Mouse (Mus musculus) stomach, embryonic 14.5 days (tissue): ENCODE data around the gene Ebi3. TPM values are rescaled to one million over a fixed set of nuclear protein-coding genes. Genes with fewer than 3 reads are reported as not detected.
A peak's percentile ranks its signal among the peaks of the same experiment; 100 is the strongest.

Experiments
- ATAC-seq: fragments of 200-750 bp; cut with Nextera tagmentation; 2 replicates; pipeline ENCODE4 v1.8.0; 2017; ENCODE audit warnings: low read depth, moderate TSS enrichment; ENCODE audit not compliant: insufficient number of reproducible peaks, insufficient read depth, low FRiP score
- H3K27ac ChIP-seq: fragments of 300-500 bp; sonication (generic); 2 replicates; pipeline ENCODE4 v1.5.1; 2014; ENCODE audit warnings: mild to moderate bottlenecking, low read length, moderate library complexity, mixed read lengths
- H3K27me3 ChIP-seq: fragments of 300-500 bp; sonication (generic); 2 replicates; pipeline ENCODE4 v1.6.1; 2014; ENCODE audit warnings: low read length, control low read depth, mixed read lengths; ENCODE audit not compliant: control insufficient read depth, insufficient read depth
- H3K36me3 ChIP-seq: fragments of 300-500 bp; sonication (generic); 2 replicates; pipeline ENCODE4 v1.6.1; 2014; ENCODE audit warnings: mild to moderate bottlenecking, control low read depth, low read length, moderate library complexity, mixed read lengths; ENCODE audit not compliant: control insufficient read depth, insufficient read depth
- H3K4me1 ChIP-seq: fragments of 300-500 bp; sonication (generic); 2 replicates; pipeline ENCODE4 v1.6.1; 2014; ENCODE audit warnings: low read length, control low read depth, mixed read lengths; ENCODE audit not compliant: control insufficient read depth, insufficient read depth
- H3K4me2 ChIP-seq: fragments of 300-500 bp; sonication (generic); replicated peaks from 2 replicates; pipeline ENCODE4 v1.6.1; 2014; ENCODE audit warnings: low read depth, low read length, control low read depth
- H3K4me3 ChIP-seq: fragments of 300-500 bp; sonication (generic); 2 replicates; pipeline ENCODE4 v1.5.1; 2014; ENCODE audit warnings: low read depth, low read length, control low read depth
- H3K9ac ChIP-seq: fragments of 300-500 bp; sonication (generic); replicated peaks from 2 replicates; pipeline ENCODE4 v1.6.1; 2014; ENCODE audit warnings: low read depth, mild to moderate bottlenecking, control low read depth, low read length, moderate library complexity, mixed read lengths
- H3K9me3 ChIP-seq: fragments of 300-500 bp; sonication (generic); 2 replicates; pipeline ENCODE4 v1.6.1; 2016; ENCODE audit warnings: low read depth, low read length, control low read depth; ENCODE audit not compliant: control insufficient read depth
- WGBS: fragments of 180-500 bp; shearing (Covaris S2); extraction: QIAGEN DNeasy Blood & Tissue Kit; methylation state at CpG from one replicate; pipeline ENCODE4 v1.1.7; 2014; 5-methylcytosine and 5-hydroxymethylcytosine counted together
- polyA plus RNA-seq: library from polyadenylated mRNA; unstranded; fragments of >200 nt; fragmentation: Nextera tagmentation; extraction: Ambion mirVana; gene quantifications from 2 replicates; pipeline ENCODE4 v1.2.1, GENCODE M21; 2014

The Ebi3 gene
- 2.7 and 3.1 TPM in 2 replicates for polyA plus RNA-seq

GRCm38 (mm10) chr17:55952447-55953027 is at the start of gene Ebi3:
Gene Ebi3 (plus strand): TSS chr17:55952640.
- Histone ChIP-seq H3K4me1 (0 out of 2 replicates have a peak, but pooled peaks cover 2% of the 10 kb centered on the region), H3K9me3 (no peaks in the 10 kb centered on the region), H3K27me3 (no peaks in the 10 kb centered on the region; the same call in 1 of the 2 replicates), H3K27ac (no peak within 1 kb of the TSS), H3K9ac (no peak within 1 kb of the TSS), H3K36me3 (no peaks in the 10 kb centered on the region), H3K4me3 (no peak within 1 kb of the TSS), H3K4me2 (no peak within 1 kb of the TSS)
- ATAC-seq: no peak
- 73% methylated on average over 6 of the region's 6 CpGs for WGBS

- H3K27me3 ChIP-seq: no peaks in the 10 kb centered on the region
- no peaks in the 10 kb centered on the region for H3K4me1 ChIP-seq
- H3K27ac ChIP-seq: peak overlapping the region; percentile 69
- no peak overlapping the region for H3K9ac ChIP-seq
- no peak overlapping the region for H3K4me2 ChIP-seq
- no peak for ATAC-seq
- peaks cover 7% of the 10 kb centered on the region; the same call in 1 of the 2 replicates for H3K9me3 ChIP-seq
- H3K36me3 ChIP-seq: 0 out of 2 replicates have a peak, but pooled peaks cover 1% of the 10 kb centered on the region
- no peak overlapping the region for H3K4me3 ChIP-seq
- 60% methylated on average over 2 of the region's 2 CpGs for WGBS
Observed at GRCm38 (mm10) chr17:55903087-55903486, 49.4 kb upstream of the Ebi3 start.

- no peaks in the 10 kb centered on the region for H3K36me3 ChIP-seq
- peaks cover 3% of the 10 kb centered on the region; the same call in 1 of the 2 replicates for H3K9me3 ChIP-seq
- H3K4me2 ChIP-seq: no peak overlapping the region
- 84% methylated on average over 1 of the region's 1 CpGs for WGBS
- H3K4me1 ChIP-seq: no peaks in the 10 kb centered on the region
- no peak overlapping the region for H3K9ac ChIP-seq
- peak overlapping the region; percentile 69; the same call in 1 of the 2 replicates for H3K27ac ChIP-seq
- ATAC-seq: peak; percentile 63; the same call in 1 of the 2 replicates
- no peak overlapping the region for H3K4me3 ChIP-seq
- no peaks in the 10 kb centered on the region for H3K27me3 ChIP-seq
Observed at GRCm38 (mm10) chr17:55903687-55904086, 48.8 kb upstream of the Ebi3 start.

GRCm38 (mm10) chr17:55904131-55904530 is 48.3 kb upstream of the Ebi3 start:
- Histone ChIP-seq H3K27ac (peak overlapping the region; percentile 61; the same call in 1 of the 2 replicates), H3K27me3 (no peaks in the 10 kb centered on the region), H3K4me1 (no peaks in the 10 kb centered on the region), H3K4me2 (no peak overlapping the region), H3K9ac (no peak overlapping the region), H3K36me3 (no peaks in the 10 kb centered on the region), H3K9me3 (peaks cover 3% of the 10 kb centered on the region; the same call in 1 of the 2 replicates), H3K4me3 (no peak overlapping the region)
- 60% methylated on average over 6 of the region's 6 CpGs for WGBS
- peak; percentile 42; the same call in 1 of the 2 replicates for ATAC-seq

GRCm38 (mm10) chr17:55906669-55907068 is 45.8 kb upstream of the Ebi3 start:
- Histone ChIP-seq H3K9ac (no peak overlapping the region), H3K27ac (no peak overlapping the region), H3K4me3 (no peak overlapping the region), H3K9me3 (no peaks in the 10 kb centered on the region), H3K36me3 (no peaks in the 10 kb centered on the region), H3K27me3 (no peaks in the 10 kb centered on the region), H3K4me2 (no peak overlapping the region), H3K4me1 (no peaks in the 10 kb centered on the region)
- no peak for ATAC-seq

GRCm38 (mm10) chr17:55931553-55932502 is 20.6 kb upstream of the Ebi3 start:
- no peaks in the 10 kb centered on the region for H3K27me3 ChIP-seq
- no peaks in the 10 kb centered on the region for H3K9me3 ChIP-seq
- no peaks in the 10 kb centered on the region for H3K36me3 ChIP-seq
- no peaks in the 10 kb centered on the region for H3K4me1 ChIP-seq
- H3K27ac ChIP-seq: peak overlapping the region; percentile 35
- peak overlapping the region; percentile 55 for H3K4me3 ChIP-seq
- H3K9ac ChIP-seq: peak overlapping the region; percentile 71
- peak; percentile 95 for ATAC-seq
- WGBS: under 1% methylated on average over 33 of the region's 33 CpGs
- H3K4me2 ChIP-seq: peak overlapping the region; percentile 54

- no peaks in the 10 kb centered on the region for H3K27me3 ChIP-seq
- H3K9ac ChIP-seq: peak overlapping the region; percentile 71; the same call in 1 of the 2 replicates
- no peaks in the 10 kb centered on the region for H3K4me1 ChIP-seq
- H3K36me3 ChIP-seq: no peaks in the 10 kb centered on the region
- H3K27ac ChIP-seq: no peak overlapping the region
- 74% methylated on average over 2 of the region's 2 CpGs for WGBS
- ATAC-seq: no peak
- H3K4me3 ChIP-seq: peak overlapping the region; percentile 55
- no peaks in the 10 kb centered on the region for H3K9me3 ChIP-seq
- peak overlapping the region; percentile 54 for H3K4me2 ChIP-seq
Observed at GRCm38 (mm10) chr17:55932635-55933034, 19.8 kb upstream of the Ebi3 start.

GRCm38 (mm10) chr17:55933191-55933590 is 19.2 kb upstream of the Ebi3 start:
- no peak overlapping the region for H3K9ac ChIP-seq
- WGBS: 96% methylated on average over 15 of the region's 15 CpGs
- H3K9me3 ChIP-seq: no peaks in the 10 kb centered on the region
- H3K27ac ChIP-seq: no peak overlapping the region
- H3K4me3 ChIP-seq: no peak overlapping the region
- H3K36me3 ChIP-seq: no peaks in the 10 kb centered on the region
- ATAC-seq: no peak
- H3K4me2 ChIP-seq: no peak overlapping the region
- no peaks in the 10 kb centered on the region for H3K27me3 ChIP-seq
- no peaks in the 10 kb centered on the region for H3K4me1 ChIP-seq
